Mouse (Mus musculus) heart, embryonic 16.5 days (tissue): ENCODE measurements around the gene Tnfsf13b. TPM values are rescaled to one million over a fixed set of nuclear protein-coding genes. Genes with fewer than 3 reads are reported as not detected.

ENCODE experiments used
- ATAC-seq: fragments of 200-750 bp; cut with Nextera tagmentation; replicated peaks from 2 replicates; pipeline ENCODE4 v1.8.0; 2017; ENCODE audit warnings: moderate number of reproducible peaks; ENCODE audit not compliant: insufficient read depth, low FRiP score; ENCODE audit errors: extremely low read depth
- H3K27ac ChIP-seq: fragments of 300-500 bp; sonication (generic); 2 replicates; pipeline ENCODE4 v1.5.1; 2014; ENCODE audit warnings: mild to moderate bottlenecking, low read length, control low read depth, moderate library complexity
- H3K27me3 ChIP-seq: fragments of 300-500 bp; sonication (generic); 2 replicates; pipeline ENCODE4 v1.6.1; 2014; ENCODE audit warnings: low read length, mixed read lengths; ENCODE audit not compliant: control insufficient read depth, insufficient read depth
- H3K36me3 ChIP-seq: fragments of 300-500 bp; sonication (generic); 2 replicates; pipeline ENCODE4 v1.6.1; 2014; ENCODE audit not compliant: control insufficient read depth, insufficient read depth
- H3K4me1 ChIP-seq: fragments of 300-500 bp; sonication (generic); 2 replicates; pipeline ENCODE4 v1.6.1; 2014; ENCODE audit warnings: low read length, mixed read lengths; ENCODE audit not compliant: control insufficient read depth, insufficient read depth
- H3K4me2 ChIP-seq: fragments of 300-500 bp; sonication (generic); 2 replicates; pipeline ENCODE4 v1.6.1; 2014; ENCODE audit warnings: low read depth, mild to moderate bottlenecking, control low read depth, low read length
- H3K4me3 ChIP-seq: fragments of 300-500 bp; sonication (generic); 2 replicates; pipeline ENCODE4 v1.5.1; 2014; ENCODE audit warnings: mild to moderate bottlenecking, control low read depth, low read length
- H3K9ac ChIP-seq: fragments of 300-500 bp; sonication (generic); 2 replicates; pipeline ENCODE4 v1.6.1; 2014; ENCODE audit warnings: low read length, control low read depth
- H3K9me3 ChIP-seq: fragments of 300-500 bp; sonication (generic); replicated peaks from 2 replicates; pipeline ENCODE4 v1.6.1; 2016; ENCODE audit warnings: low read length; ENCODE audit not compliant: control insufficient read depth
- WGBS: fragments of 180-500 bp; shearing (Covaris S2); extraction: QIAGEN DNeasy Blood & Tissue Kit; methylation state at CpG from one replicate; pipeline ENCODE4 v1.1.7; 2014; 5-methylcytosine and 5-hydroxymethylcytosine counted together
- polyA plus RNA-seq: library from polyadenylated mRNA; unstranded; fragments of >200 nt; fragmentation: Nextera tagmentation; extraction: Ambion mirVana; gene quantifications from 2 replicates; pipeline ENCODE4 v1.2.1, GENCODE M21; 2015

Tnfsf13b gene
- polyA plus RNA-seq = 0.15 and 0.22 TPM in 2 replicates

GRCm38 (mm10) chr8:10006156-10006985 is at the start of gene Tnfsf13b:
TSS of gene Tnfsf13b (plus strand) at chr8:10006467.
- peak within 1 kb of the TSS; percentile 49 for H3K4me3 ChIP-seq
- peak within 1 kb of the TSS; percentile 24; the same call in 1 of the 2 replicates for H3K9ac ChIP-seq
- peak within 1 kb of the TSS; percentile 79 for H3K4me2 ChIP-seq
- H3K27ac ChIP-seq = no peak within 1 kb of the TSS
- H3K27me3 ChIP-seq = peaks cover 5% of the 10 kb centered on the region; the same call in 1 of the 2 replicates
- H3K4me1 ChIP-seq = peaks cover 8% of the 10 kb centered on the region
- 53% methylated on average over 16 of the region's 16 CpGs for WGBS
- no peak for ATAC-seq
- no peaks in the 10 kb centered on the region for H3K36me3 ChIP-seq
- H3K9me3 ChIP-seq = no peaks in the 10 kb centered on the region

GRCm38 (mm10) chr8:9958338-9958737 is 47.9 kb upstream of the Tnfsf13b start:
- 63% methylated on average over 4 of the region's 4 CpGs for WGBS
- Histone ChIP-seq H3K4me2 (no peak overlapping the region), H3K9ac (no peak overlapping the region), H3K4me1 (no peaks in the 10 kb centered on the region), H3K9me3 (0 out of 2 replicates have a peak, but pooled peaks cover under 1% of the 10 kb centered on the region), H3K4me3 (no peak overlapping the region), H3K27ac (no peak overlapping the region), H3K27me3 (no peaks in the 10 kb centered on the region), H3K36me3 (no peaks in the 10 kb centered on the region)
- ATAC-seq = no peak

DNA sequence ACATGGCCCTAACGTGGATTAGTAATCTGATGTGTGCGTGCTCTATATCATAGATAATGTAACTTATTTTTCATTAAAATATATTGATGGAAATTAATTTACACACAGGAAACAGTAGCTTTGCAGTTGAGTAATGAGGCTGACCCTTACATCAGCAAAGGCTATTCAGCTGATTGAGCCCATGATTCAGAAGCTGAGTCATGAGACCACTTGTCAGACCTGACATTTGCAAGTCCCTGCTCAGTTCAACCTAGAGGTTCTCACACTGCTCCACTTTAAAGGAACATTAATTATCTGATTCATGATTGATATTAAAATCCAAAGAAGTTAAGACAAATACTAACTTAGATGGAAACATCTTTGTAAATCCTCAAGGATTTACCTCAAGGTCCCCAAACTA is 46.3 kb upstream of the Tnfsf13b start:
- no peaks in the 10 kb centered on the region for H3K4me1 ChIP-seq
- no peak overlapping the region for H3K4me3 ChIP-seq
- WGBS = 85% methylated on average over 2 of the region's 2 CpGs
- H3K36me3 ChIP-seq = no peaks in the 10 kb centered on the region
- H3K27ac ChIP-seq = no peak overlapping the region
- no peak overlapping the region for H3K4me2 ChIP-seq
- no peak overlapping the region for H3K9ac ChIP-seq
- no peaks in the 10 kb centered on the region for H3K27me3 ChIP-seq
- no peak for ATAC-seq
- H3K9me3 ChIP-seq = no peaks in the 10 kb centered on the region

DNA sequence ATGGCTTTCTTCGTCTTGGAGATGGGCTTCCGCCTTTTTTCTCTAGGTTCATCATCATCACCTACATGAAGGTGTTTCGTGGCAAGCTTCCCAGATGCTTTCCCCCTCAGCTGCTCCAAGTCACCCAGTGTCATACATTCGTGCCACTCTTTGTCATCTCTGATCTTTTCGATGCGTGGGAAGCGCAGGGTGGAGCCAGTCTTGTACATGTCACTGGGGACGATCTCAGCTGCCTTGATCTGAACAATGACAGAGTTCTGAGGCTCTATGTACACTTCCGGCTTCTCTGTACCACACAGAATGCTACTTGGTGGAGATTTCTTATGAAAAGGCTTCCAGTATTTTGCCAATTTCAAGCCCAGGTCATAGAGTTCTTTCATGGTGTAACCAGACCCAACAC is 34.4 kb upstream of the Tnfsf13b start:
- H3K4me2 ChIP-seq = no peak overlapping the region
- H3K9ac ChIP-seq = no peak overlapping the region
- peaks cover 10% of the 10 kb centered on the region for H3K4me1 ChIP-seq
- 93% methylated on average over 9 of the region's 9 CpGs for WGBS
- no peaks in the 10 kb centered on the region for H3K27me3 ChIP-seq
- no peak overlapping the region for H3K27ac ChIP-seq
- no peaks in the 10 kb centered on the region for H3K9me3 ChIP-seq
- ATAC-seq = no peak
- no peak overlapping the region for H3K4me3 ChIP-seq
- peaks cover 30% of the 10 kb centered on the region for H3K36me3 ChIP-seq

- Histone ChIP-seq H3K4me3 (peak overlapping the region; percentile 83), H3K27me3 (no peaks in the 10 kb centered on the region), H3K9me3 (no peaks in the 10 kb centered on the region), H3K9ac (peak overlapping the region; percentile 77), H3K27ac (peak overlapping the region; percentile 14; the same call in 1 of the 2 replicates), H3K4me2 (peak overlapping the region; percentile 69), H3K4me1 (peaks cover 31% of the 10 kb centered on the region), H3K36me3 (peaks cover 20% of the 10 kb centered on the region)
- no peak for ATAC-seq
- 32% methylated on average over 5 of the region's 5 CpGs for WGBS
Observed at GRCm38 (mm10) chr8:9975276-9975675, 31.0 kb upstream of the Tnfsf13b start.

GRCm38 (mm10) chr8:9975898-9976611 is 30.2 kb upstream of the Tnfsf13b start:
- Histone ChIP-seq H3K4me3 (peak overlapping the region; percentile 83), H3K9ac (peak overlapping the region; percentile 77), H3K27me3 (no peaks in the 10 kb centered on the region), H3K27ac (peak overlapping the region; percentile 54), H3K4me1 (peaks cover 31% of the 10 kb centered on the region), H3K4me2 (peak overlapping the region; percentile 90), H3K36me3 (peaks cover 19% of the 10 kb centered on the region), H3K9me3 (no peaks in the 10 kb centered on the region)
- under 1% methylated on average over 47 of the region's 47 CpGs for WGBS
- peak; percentile 95 for ATAC-seq

DNA sequence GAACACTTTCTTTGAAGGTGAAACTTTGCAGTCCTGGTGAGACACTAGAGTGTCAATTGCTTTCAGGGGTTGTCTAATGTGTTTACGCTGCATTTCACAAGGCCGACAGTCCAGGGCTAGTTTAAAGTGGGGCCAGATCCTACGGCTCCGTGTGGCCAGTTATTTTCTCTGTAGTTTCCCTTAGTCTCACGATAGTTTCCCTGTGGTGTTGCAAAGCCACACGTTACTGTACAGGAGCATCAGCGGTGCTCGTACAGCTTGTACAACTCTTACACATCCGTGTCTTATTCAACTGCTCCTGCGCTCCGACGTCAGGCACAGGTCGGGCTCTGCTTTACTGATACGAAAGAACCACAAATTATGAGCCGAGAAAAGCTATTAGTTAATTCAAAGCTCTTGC is 29.3 kb upstream of the Tnfsf13b start:
- peak overlapping the region; percentile 90 for H3K9ac ChIP-seq
- peak overlapping the region; percentile 86 for H3K27ac ChIP-seq
- H3K27me3 ChIP-seq = no peaks in the 10 kb centered on the region
- H3K4me3 ChIP-seq = peak overlapping the region; percentile 82
- H3K36me3 ChIP-seq = peaks cover 13% of the 10 kb centered on the region
- no peaks in the 10 kb centered on the region for H3K9me3 ChIP-seq
- H3K4me1 ChIP-seq = peaks cover 31% of the 10 kb centered on the region
- 43% methylated on average over 15 of the region's 15 CpGs for WGBS
- H3K4me2 ChIP-seq = peak overlapping the region; percentile 90
- ATAC-seq = no peak

- 0% methylated on average over 68 of the region's 68 CpGs for WGBS
- peak within 1 kb of the TSS; percentile 86 for H3K27ac ChIP-seq
- ATAC-seq = peak; percentile 70
- peak within 1 kb of the TSS; percentile 90 for H3K4me2 ChIP-seq
- H3K9me3 ChIP-seq = no peaks in the 10 kb centered on the region
- H3K4me1 ChIP-seq = peaks cover 31% of the 10 kb centered on the region
- peak within 1 kb of the TSS; percentile 82 for H3K4me3 ChIP-seq
- no peaks in the 10 kb centered on the region for H3K27me3 ChIP-seq
- peaks cover 5% of the 10 kb centered on the region for H3K36me3 ChIP-seq
- H3K9ac ChIP-seq = peak within 1 kb of the TSS; percentile 90
Observed at GRCm38 (mm10) chr8:9977573-9978314, 28.5 kb upstream of the Tnfsf13b start, which contains the start of the genes Lig4 and Abhd13. TSS of gene Lig4 (minus strand) at chr8:9977686. TSS of gene Abhd13 (plus strand) at chr8:9977707.
